Mouse (Mus musculus): ENCODE measurements around the gene Tyw5.
A peak's percentile ranks its signal among the peaks of the same experiment; 100 is the strongest.

The Tyw5 gene

DNA sequence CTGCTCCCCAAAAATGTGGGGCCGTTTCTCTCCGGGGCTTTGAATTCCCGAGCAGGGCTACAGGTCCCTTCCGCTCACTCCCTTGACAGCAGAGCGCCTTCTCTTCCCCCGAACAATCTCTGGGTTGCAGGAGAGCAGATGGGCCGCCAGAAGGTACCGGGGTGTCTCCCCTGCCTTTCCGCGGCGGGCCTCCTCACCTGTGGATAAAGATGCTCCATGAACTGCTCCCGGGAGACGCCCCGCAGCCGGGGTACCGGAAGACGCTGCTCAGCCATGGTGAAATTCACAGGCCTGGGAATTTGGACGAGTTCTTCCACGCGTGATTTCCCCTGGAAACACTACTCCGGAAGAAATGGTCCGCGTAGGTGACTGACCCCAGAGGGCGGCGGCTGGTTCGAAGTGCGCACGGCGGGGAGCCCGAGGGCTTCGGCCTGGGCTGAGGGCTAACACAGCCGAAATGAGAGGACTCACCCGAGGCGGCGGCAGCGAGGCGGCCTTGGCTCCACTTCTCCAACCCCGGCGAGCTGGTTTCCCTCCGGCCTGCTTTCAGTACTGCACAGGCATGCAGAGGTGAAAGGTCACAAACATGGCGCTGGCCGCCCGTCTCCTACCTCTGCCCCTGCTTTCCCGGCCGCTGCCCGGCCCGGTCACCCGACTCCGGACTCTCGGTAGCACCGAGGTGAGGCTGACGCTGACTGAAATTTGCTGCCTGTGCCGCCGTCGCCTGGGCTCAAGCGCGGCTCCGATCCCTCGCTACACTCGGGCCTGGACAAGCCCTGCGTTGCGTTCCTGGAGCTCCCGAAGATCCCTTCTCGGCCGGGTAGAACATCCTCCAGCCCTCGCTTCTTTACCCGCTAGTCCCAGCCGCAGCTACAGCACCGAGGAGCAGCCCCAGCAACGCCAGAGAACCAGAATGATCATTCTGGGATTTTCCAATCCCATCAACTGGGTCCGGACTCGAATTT is at the start of gene Tyw5, which contains the start of gene Maip1:
TSS of gene Tyw5 (minus strand) at position 915 of the 965 bp plus-strand sequence.
TSS of gene Maip1 (plus strand) at position 142 of the 965 bp plus-strand sequence.
- DNase-seq = peak; percentile 85 to 88

- DNase-seq = no peak
Observed at GRCm38 (mm10) chr1:57450241-57450640, 43.3 kb upstream of the Tyw5 start.

DNA sequence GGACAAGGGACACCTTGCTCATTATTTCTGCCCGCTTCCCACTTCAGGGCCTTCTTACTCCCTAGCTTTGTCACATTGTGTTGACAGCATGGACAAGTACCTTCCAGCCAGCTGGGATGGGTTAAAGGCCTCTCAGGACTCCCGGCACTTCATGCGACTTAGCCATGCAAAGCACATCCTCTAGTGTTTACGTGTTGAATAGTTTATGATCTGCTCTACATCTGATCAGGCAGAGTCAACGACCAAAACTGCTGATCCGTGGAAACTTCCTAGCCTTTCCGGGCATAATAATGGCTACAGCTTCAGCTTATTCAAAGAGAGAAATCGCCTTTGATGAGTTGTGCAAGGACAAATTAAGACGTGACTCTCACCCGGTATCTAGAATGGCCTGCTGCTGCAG is 38.8 kb upstream of the Tyw5 start:
- no peak for DNase-seq

DNA sequence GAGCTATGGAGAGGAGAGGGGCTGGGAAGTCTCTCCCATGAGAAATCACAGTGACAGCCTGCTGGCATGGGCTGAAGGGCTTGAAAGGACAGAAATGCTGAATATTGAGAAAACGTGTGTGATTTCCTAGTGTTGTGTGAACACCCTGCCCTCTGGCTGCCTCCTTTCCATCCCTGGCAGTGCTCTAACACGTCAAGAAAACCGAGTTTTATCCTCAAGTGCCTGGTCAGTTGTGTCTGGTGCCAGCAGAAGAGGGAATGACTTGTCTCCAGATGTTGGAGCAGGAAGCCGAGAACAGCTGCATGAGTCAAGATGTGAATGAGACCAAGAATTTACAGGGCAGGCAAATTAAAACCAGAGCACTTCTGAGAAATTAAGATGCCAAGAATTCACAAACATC is 33.9 kb upstream of the Tyw5 start:
- DNase-seq = no peak

GRCm38 (mm10) chr1:57439026-57439425 is 32.1 kb upstream of the Tyw5 start:
- DNase-seq = no peak

- no peak for DNase-seq
Observed at GRCm38 (mm10) chr1:57436954-57437353, 30.1 kb upstream of the Tyw5 start.

DNA sequence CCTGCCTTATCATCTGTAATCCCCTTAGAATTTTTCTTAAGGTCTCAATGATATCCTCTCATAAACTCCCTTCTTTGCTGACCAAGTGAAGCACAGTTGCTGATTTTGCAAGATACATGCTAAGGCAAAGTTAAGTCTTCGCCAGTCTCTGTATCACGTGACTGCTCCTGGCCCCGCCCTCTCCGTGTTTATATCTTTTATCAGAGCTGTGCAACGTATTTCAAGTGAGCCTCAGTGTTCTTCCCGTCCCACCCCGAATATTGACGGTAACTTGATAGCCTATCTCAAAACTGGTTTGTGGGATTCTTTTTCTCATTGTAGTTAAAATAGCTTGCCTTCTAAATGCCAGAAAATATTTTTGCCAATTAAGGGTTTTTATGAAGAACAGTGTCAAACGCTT is 29.5 kb upstream of the Tyw5 start:
- peak in 1 of 2 experiments; percentile 6 for DNase-seq

- DNase-seq = no peak
Observed at GRCm38 (mm10) chr1:57433141-57433540, 26.2 kb upstream of the Tyw5 start.

- no peak for DNase-seq
Observed at GRCm38 (mm10) chr1:57429786-57430483, 23.0 kb upstream of the Tyw5 start.

GRCm38 (mm10) chr1:57428368-57429308 is 21.7 kb upstream of the Tyw5 start:
- peak; percentile 84 to 85 for DNase-seq

DNA sequence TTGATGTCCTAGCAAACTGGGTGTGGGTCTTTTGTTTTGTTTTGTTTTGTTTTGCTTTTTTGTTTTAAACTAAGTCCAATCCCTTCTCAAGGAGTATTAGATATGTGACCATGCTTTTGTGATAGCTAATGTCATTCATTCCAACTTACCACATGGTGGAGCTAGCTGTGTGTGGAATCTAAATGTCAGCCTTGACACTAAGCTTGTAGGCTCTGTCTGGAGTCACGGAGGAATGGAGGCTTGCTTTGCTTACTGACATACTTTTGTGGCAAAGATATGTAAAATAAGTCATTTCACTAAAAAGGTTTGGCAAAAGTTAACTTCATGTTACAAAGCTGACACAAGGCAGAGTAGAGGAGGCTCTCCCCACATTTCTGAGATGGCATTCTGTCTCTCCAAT is 16.8 kb upstream of the Tyw5 start:
- DNase-seq = no peak

DNA sequence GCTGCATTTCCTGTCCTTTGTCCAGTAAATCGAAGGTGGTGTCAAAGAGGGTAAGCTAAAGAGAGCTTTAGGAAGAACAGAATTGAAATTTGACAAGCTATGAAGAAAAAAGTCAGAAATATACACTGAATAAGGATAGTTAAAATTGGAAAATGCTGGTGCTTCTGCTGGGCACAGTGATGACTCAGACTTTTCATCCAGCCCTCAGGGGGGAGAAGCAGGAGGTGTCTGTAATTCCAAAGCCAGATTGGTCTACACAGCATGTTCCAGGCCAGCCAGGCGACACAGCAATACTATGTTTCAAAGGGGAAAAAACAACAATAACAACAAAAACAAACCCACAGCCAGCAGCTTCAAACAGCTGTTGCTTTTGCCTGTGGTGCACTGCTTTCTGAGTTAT is 6.5 kb upstream of the Tyw5 start:
- no peak for DNase-seq

GRCm38 (mm10) chr1:57408994-57409393 is 2.1 kb upstream of the Tyw5 start:
- no peak for DNase-seq

- DNase-seq = no peak
Observed at GRCm38 (mm10) chr1:57402116-57402515, 4.8 kb downstream of the Tyw5 start.

GRCm38 (mm10) chr1:57400877-57401276 is 6.0 kb downstream of the Tyw5 start:
- DNase-seq = no peak

GRCm38 (mm10) chr1:57400321-57400720 is 6.6 kb downstream of the Tyw5 start:
- no peak for DNase-seq

- DNase-seq = peak; percentile 75 to 80
Observed at GRCm38 (mm10) chr1:57394051-57394450, 12.8 kb downstream of the Tyw5 start.

DNA sequence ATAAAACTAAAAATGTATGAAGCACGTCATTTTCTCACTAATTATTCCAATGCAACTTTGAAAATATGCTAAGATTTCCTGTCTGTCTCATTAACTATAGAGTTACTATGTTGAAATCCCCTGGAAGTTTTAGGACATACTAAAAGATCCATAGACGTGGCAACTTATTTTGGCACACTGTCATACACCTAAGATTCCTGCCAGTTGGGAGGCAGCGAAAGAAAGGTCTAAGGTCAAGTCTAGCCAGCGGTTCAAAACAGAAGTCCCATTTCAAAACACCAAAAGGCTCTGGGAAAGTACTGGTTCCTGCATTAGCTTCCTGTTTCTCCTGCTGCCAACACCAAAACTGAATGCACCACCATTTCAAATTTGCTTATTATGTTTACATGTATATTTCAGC is 14.5 kb downstream of the Tyw5 start:
- DNase-seq = no peak

GRCm38 (mm10) chr1:57390993-57391790 is 15.7 kb downstream of the Tyw5 start:
- no peak for DNase-seq

DNA sequence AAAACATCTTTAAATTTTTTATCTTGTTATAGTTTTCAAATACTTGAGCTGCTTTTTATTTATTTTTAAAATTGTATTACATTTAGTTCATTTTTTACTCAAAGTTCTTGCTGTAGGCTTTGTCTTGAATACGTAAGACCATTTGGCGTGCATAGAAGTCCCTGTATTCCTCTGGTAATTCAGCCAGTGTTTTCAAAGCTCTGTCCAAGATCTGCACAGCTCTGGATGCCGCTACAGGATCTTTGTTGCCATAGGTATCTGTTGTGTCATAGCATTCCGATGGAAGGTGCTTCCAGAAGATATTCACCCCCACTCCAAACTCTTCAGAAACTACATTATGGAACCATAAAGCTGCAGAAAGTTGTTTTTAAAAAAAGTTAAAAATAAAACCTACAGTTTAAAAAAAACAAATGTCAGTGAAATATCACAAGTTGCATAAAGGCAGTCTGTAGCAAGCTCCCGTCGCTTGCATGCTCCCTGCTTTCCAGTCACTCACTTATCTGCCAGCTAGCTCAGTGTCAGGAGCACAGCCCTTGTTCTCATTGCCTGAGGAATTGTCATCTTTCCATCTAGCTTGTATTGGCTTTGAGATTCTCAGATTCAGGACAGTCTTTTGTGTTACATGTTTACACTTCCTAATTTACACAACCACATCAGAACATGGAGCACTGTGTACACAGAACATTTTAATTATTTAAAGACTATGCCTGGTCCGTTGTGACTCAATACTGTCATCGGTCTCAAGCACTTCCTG is 18.3 kb downstream of the Tyw5 start:
- DNase-seq = no peak

- DNase-seq = no peak
Observed at GRCm38 (mm10) chr1:57387876-57388275, 19.0 kb downstream of the Tyw5 start.

All from B cell, adult 2 months (primary cell).